Mouse (Mus musculus) testis, postnatal 10 days (tissue): ENCODE measurements around the gene Prss29.
A peak's percentile ranks its signal among the peaks of the same experiment; 100 is the strongest.

Source experiments
- DNase-seq: peaks from one replicate; pipeline ENCODE4 v3.0.0; 2021; ENCODE audit warnings: low spot score

Gene Prss29

DNA sequence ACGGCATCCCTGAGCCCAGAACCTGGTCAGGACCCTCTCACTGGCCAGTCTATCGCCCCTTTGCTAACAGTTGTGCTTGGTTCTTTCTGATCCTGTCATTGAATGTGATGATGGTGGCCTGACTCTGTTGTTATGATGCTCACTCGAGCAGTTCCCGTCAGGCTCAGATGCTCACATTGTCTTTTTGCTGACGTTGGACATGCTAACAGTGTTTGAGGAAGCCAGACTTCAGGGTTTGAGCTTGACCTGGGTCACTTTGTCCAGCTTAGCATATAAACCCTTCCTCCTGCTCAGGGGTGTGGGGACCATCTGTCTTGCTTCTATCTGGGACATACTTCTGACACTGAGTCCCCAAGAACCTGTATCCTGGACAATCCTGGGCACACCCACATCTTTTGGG, at the start of gene Prss29:
TSS of gene Prss29 (plus strand) at position 301 of the 400 bp plus-strand sequence.
- DNase-seq = no peak

DNA sequence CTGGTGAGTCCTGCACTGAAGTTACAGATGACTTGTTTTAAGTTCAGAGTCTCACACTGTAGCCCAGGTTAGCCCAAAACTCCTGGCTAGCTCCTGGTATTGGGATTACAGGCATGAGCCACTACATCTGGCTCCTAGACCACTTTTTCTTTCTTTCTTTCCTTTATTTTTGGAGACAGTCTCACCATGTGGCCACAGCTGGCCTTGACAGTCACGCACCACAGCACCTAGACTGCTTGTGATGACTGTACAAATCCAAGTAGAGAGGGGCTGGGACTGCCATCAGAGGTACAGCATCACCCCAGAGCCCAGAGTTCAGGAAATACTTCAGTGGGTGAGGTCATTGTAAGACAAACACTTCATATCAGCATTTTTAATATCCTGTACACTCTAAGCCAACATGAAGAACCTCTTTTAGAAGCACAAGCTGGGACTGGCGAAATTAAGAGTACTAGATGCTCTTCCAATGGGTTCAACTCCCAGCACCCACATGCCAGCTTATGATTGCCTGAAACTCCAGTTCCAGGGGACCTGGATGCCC, 47.6 kb upstream of the Prss29 start:
- DNase-seq = no peak

DNA sequence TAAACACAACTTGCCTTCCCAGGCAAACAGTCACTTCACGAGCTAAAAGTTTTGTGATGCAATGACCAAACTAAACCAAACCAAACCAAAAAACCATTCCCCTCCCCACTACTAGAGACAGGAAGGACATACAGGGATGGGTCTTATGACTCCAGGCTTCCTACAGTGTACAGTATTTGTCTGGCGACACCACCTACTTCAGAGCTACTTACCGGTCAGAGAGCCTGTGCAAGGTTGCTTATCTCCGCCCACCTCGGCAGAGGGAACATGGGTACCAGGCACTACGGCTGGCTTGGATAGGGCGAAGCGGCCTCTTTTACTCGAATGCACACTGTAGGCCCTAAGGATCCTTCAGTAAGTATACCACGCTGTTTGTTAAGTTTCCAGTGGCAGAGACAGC, 46.1 kb upstream of the Prss29 start:
- DNase-seq = no peak

DNA sequence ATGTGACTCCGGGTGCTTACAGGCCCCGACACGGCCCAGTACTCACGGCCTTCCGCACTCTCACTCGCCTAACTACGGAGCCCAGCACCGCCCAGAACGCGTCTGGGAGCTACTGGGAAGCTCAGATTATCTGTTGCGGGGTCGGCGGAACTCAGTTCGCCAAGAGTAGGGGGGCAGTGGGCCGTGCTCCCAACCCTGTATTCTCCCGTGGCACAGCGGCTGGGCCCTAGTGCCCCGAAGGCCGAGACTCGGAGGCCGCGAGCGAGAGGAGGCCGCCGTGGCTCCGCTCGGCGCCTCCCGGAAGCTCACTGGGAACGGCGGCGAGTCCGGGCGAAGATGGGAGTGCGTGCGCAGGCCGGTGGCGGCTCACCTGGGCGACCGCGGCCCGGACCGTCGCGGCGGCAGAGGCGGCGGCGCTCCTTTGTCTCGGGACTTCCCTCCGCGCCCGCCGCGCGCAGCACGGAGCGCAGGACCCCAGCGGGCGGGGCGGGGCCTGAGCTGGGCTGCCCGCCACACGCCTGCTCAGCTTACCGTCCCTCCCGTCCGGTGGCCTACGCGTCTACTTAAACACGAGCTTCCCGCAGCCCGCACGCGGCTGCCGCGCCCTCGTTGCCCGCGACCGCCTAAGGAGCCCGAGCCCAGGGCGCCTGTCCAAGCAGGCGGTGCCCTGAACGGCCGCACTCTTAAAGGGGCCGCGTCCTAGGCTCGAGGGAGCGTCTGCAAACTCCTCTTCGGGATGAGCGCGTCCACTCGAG, 45.3 kb upstream of the Prss29 start:
- peak; percentile 89 for DNase-seq

DNA sequence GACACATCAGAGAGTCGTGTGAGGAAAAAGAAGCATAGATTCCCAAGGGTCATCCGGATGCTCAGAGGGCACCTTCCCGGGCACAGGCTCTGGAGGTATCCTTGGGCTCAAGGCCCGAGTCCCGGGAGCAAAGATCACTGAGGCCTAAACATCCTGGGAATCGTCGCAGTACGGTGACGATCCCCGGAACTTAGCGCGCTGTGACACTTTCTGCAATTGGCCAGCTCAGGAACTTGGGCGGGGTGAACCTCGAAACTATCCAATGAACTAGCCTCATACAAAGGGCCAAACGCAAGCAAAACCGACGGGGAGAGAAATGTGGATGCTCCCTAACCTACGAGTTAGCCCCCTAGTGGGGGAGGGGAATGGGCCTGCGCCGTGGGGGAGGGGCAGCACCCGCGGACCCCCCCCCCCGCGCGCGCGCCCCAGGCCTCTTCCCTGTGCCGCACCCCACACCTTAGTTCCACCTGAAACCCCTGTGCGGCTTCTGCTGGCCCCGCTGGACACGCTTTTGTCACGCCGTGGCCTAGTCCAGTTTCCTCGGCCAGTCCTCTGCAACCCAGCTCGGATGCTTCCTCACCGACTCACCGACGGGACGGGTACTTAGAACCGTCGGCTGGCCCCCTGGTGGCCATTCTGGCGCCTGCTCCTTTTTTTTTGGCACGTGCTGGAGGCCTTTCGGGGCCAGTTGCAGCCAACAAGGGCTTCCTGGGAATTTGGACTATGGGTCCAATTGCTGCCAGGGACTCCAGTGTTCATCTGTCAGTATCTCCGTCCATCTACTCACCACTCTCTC, 44.5 kb upstream of the Prss29 start:
- peak; percentile 94 for DNase-seq

DNA sequence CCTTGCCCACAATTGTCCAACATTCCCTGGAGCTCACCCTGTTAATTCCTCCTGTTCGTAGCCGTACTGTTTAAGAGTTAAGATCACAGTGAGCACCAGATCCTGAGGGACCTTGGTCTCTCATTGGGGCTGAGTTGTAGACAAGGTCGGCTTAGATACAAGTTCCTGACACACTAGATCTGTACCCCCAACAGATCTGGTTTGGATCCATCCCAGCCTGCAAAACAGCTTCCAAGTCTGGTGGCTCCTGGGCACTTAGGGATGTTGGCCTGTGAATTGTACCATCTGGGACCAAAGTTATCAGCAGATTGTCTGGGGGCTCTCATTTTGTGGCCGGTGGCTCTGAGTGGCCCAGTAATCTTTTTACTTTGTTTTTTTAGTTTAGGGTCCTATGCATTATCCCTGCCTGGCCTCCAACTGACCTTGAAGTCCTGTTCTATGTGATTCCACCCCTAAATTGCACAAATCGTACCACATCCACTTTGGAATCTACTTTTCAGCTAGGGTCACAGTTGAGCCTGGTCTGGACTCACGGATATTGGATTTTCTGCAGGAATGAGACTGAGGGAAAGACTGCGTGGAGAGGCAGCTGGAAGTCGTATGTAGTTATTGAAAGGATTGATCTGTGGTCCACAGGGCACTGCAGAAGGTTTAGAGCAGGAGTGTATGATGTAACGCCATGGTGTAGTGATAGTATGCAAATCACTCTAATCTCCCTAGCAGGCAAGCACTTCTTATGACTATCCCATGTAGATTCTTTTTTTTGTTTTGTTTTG, 43.7 kb upstream of the Prss29 start, which contains the start of gene Ube2i:
TSS of gene Ube2i (minus strand) at position 52 of the 776 bp plus-strand sequence.
- DNase-seq = no peak

DNA sequence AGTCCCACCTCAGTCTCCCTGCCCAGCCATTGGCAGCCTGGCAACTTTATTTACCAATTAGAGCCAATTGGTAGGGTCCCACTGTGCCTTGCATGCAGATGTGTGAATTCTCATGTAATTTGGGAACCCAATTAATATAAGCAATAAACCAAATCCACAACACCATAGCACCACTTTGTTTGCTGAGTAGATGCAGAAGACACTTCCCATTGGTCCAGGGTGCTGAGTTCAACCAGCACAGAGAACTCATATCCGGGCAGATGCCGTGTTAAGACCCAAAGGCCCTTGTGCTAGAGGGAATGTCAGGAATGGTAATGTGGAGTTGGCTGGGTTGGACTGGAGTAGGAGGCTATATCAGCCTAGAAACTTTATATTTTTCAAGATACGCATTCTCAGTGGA, 42.6 kb upstream of the Prss29 start:
- no peak for DNase-seq

DNA sequence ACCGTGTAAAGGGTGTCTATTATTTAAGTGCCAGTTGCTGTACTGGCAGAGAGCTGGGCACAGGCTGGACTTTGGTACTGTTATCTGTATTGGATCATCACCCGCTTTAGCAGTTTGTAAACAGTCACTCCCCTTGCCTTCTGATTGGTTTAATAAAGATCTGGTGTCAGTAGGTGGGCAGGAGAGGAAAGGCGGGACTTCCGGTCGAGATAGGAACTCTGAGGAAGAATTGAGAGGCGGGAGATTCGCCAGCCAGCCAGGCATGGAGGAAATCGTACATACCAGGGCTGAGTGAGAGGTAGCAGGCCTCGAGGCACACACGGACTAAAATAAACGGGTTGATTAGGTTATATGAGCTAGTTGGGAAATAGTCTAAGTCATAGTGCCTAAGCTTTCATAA, 36.3 kb upstream of the Prss29 start:
- DNase-seq = peak; percentile 64

DNA sequence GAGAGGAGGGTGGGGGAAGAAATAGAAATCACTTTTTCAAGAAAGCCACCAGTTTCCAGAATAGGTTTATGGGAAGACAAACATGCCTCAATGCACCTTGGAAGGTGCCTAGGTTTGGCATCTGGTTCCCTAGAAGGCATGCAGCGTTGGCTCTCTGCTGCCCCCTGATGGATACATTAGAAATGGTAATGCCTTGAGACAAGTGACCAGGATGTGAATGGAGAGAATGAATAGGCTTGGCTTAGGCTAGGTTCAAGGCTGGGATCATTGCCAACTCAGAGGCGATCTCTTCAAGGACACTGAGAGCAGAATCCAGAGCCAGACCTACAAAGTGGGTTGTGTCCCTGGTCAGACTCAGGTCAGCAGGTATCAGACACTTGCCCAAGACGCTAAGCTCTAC, 33.4 kb upstream of the Prss29 start:
- peak; percentile 80 for DNase-seq

DNA sequence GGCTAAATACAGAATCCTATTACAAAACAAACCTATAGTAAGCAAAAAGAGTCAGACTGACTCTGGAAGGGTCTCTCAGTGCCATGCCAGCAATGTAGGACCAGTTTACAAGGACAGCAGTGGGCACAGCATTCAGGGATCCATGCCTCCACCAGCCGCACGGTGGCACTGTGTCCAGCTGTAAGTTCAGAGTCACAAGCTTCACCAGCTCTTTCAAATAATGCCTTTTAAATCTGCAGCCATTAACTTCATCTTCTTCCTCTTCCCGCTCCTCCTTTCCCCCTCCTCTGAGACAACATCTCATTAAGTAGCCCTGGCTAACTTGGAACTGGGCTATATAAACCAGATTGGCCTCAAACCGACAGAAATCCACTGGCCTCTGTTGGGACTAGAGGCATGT, 29.6 kb upstream of the Prss29 start:
- DNase-seq = peak; percentile 74

DNA sequence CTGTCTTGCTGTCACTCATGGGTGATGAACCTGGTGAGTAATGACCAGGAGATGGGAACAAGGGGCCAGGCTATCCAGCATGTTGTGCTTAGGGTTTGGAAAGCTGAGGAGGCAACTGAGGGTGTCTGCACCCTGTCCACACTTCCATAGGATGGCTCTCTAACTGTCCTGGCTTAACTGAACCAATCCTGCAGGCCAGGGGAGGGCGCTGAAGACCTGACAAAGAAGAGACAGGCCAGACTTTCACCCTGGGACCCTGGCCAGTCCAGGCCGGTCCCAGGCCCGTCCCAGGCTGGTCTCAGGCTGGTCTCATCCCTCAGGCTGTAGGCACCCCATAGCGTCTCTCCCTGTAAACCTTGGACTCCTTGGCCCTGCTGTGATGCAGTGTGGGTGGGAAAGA, 28.0 kb upstream of the Prss29 start:
- DNase-seq = no peak

DNA sequence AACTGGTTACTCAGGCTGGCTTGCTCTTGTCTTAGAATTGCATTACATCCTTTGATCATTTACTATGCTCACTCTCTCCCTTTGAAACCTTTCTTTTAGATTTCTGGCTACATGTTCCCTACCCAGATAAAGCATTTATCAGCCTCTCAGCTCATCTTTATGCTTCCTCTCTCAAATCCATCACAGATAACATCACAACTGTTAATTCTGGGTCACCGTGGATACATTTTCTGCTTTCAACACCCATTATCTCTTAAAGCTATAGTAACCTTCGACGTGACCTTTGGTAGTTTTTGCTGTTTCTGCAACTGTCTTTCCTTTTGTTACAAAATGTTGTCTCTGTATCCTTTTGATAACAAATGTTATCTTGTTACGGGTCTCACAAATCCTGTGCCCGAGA, 25.0 kb upstream of the Prss29 start:
- DNase-seq = no peak

DNA sequence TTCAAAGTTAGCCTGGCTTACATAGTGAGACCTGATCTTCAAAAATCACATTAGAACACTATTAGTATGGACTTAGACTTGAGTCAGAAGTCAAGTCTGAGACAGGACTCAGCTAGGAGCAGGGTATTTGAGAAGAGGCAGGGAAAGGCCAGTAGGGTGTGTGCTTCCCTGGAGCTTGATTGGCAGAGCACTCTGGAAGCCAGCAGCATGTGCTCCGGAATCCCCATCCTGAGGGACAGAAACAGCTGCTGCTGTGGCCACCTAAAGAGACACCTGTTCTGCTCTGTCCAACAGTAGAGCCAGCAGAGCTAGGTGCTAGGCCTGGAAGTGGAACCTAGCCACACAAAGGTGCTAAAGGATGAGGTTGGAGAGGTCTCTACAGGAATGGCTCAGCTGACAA, 24.3 kb upstream of the Prss29 start:
- no peak for DNase-seq

DNA sequence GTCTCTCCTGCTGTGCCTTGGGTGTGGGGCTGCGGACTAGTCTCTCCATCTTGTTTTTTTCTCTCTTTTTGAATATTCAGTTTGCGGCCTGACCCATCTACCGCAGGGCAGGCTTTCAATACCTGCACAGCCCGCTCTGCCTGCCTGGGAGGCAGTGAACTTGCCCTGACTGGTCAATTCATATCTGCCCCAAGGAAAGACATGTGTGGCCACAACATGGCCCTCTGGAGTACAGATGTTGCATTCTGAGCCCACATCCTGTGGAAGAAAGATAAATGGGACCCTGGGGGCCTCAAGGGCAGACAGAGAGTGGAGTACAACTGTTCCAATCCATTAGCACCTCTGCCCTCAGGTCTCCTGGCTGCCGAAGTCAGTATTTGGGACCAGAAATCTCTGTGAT, 20.4 kb upstream of the Prss29 start, which contains the start of gene Prss34:
TSS of gene Prss34 (plus strand) at position 301 of the 400 bp plus-strand sequence.
- DNase-seq = no peak

DNA sequence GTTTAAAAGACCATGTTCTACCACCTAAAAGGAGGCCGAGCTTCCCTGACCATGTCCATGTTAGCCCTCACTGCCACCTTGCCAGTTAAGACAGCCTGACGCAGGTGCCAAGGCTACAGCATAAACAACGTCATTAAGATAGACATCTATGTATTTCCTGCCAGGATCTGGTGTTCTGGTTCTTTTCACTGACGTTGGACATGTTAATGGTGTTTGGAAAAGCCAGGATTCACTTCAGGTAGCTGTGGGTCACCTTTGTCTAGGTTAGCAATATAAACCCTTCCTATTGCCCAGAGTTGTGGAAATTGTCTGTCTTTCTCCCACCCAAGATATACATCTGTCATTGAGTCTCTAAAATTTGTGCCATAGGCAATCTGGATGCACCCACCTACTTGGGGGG, 10.1 kb upstream of the Prss29 start, which contains the start of gene Prss28:
TSS of gene Prss28 (plus strand) at position 301 of the 400 bp plus-strand sequence.
- DNase-seq = no peak

DNA sequence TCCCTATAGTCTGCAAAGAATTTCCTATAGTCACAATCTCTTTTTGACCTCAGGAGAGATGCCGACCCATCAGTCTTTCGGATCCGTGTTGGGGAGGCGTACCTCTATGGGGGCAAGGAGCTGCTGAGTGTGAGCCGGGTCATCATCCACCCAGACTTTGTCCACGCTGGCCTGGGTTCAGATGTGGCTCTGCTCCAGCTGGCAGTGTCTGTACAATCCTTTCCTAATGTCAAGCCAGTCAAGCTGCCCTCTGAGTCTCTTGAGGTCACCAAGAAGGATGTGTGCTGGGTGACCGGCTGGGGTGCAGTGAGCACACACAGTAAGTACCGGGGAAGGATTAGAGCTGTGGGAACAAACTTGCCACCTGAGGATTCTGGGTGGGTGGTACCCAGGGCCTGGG, 2.4 kb downstream of the Prss29 start:
- DNase-seq = peak; percentile 35

DNA sequence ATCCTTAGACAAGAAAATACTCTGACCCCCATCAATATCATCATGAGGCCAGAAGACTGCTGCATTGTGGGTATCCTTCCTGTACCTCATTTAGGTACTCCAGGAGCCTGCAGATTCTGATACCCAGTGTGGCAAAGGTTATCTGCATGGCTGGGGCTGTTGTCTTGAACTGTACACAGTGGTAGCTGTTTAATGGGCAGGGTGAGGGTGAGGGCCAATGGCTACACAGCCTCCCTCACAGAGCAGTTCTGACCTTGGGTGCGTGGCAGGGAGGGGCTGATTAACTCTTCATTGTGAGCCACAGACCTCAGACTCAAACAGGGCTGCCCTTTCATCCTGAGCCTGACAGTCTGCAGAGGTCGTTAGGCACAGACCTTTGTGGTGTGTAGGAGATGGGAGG, 4.5 kb downstream of the Prss29 start:
- DNase-seq = peak; percentile 32

DNA sequence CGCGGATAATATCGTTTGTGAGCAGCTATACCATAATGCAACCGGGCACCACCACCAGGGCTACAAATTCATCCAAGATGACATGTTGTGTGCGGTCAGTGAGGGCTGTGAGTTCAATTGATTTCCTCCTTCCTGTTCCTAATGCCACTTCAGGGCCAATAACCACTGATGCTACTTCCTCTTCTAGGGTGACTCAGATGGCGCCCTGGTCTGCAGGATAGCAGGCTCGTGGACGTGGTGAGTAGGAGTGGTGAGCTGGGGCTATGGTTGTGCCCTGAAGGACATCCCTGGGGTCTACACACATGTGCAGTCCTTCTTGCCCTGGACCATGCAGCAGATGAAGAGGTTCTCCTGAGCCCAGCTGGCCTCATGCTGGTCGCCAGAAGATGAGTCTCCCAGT, 13.9 kb downstream of the Prss29 start:
- DNase-seq = no peak

DNA sequence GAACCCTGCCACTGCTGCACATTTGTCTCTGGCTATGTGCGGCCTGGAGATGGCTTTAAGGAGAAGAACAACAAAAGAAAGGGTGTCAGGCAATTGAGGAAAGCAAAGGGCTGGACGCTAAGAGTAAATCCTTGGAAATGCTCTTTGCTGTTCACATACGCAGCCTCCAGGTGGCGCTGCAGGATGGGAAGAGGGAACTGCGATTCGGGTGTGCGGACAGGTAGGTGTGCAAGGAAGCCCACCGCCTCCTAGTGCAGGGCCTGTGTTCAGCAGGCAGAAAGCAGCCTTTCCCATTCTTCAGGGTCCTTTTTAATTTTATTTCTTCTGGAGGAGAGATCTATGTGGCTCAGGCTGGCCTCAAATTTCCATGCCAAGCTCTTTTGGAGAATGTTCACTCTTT, 15.5 kb downstream of the Prss29 start:
- peak; percentile 86 for DNase-seq

DNA sequence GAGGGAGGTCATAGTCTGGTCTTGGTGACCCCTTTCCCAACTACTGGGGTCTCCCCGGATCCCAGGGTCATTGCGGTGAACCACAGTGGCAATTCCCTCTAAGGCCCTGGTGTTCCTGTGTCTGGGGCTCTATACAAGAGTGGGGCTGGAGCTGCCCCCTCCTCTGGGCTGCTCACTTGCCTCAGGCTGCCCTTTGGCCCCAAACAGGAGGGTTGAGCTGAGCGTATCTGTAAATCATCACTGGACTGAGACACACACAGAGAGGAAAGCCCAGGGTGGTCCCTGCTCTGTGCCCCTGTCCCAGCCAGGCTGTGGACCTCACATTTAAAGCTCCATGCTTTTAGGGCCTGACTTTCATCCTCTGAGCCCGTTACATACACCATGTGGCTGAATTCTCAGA, 19.8 kb downstream of the Prss29 start:
- no peak for DNase-seq

DNA sequence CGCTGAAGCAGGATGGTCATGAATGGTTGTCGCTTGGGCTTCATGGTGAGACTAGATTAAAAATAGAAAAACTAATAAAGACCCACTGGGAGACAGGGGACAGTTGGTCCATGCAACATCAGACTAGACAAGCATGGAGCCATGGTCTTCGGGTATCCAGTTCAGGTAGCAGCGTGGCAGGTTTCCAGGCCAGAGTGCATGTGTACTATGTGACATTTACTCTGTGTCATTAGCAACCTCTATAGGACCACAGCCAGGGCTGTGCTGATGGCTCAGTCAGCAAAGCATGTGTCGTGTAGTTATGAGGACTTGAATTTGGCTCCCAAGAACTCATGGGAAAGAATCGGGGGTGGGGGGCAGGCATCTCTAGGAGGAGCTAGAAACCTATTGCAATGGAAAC, 21.5 kb downstream of the Prss29 start:
- no peak for DNase-seq

DNA sequence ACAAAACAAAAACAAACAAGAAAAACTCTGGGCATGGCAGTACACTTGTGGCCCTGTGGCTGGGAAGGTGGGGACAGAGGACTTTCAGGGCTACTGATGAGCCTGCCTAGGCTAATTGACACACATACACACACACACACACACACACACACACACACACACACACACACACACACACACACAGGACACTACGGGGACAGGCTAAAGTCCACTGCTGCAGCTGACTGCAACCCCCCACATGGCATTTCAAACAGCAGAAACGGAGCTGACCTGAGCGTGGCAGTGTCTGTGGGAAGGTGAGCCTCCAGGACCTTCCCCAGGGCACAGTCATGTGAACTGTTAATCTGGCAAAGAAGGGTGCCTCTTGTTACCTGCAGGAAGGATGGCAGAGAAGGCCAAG, 23.0 kb downstream of the Prss29 start:
- DNase-seq = no peak
